16 mouse cellular contexts compared by ENCODE assay signal in the genomic region with DNA sequence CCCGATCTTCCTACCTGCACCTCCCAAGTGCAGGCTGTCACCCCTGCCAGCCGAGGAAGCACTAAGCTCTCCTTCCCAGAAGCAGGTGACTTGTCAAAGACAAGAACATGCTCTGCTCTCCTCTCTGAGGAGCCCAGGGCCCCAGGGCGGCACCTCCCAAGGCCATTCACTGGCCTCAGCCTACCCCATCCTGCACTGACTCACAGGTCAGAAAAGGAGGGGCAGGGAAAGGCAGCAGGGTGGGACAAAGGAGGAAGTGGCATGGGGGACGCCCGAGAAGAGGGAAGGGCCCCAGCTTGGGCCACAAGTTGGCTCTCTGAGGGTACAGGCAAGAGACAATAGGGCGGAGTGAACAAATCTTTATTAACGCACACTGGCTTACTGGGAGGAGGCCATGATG. TPM values are rescaled to one million over a fixed set of nuclear protein-coding genes. Genes with fewer than 3 reads are reported as not detected.
DNase-seq lines count a peak whose midpoint lies in the region; ATAC-seq lines count a peak whose summit lies in the region.
"Had no signal": no experiment of that assay in that cellular context is flagged by ENCODE, and none has a peak within 500 bp of the region (broad histone marks: within the 10 kb centered on the region; RNA-seq: fewer than 3 reads in every experiment).

No protein-coding gene starts in this region.

- no peak for ATAC-seq in heart, embryonic 12.5 days (ENCODE audit: insufficient number of reproducible peaks, low FRiP score)
- ATAC-seq in lung, embryonic 16.5 days (ENCODE audit: low read depth) = peak; percentile 9; the same call in 1 of the 2 replicates
- ATAC-seq in intestine, embryonic 15.5 days = peak; percentile 57
- ATAC-seq in inflammation-experienced regulatory T-cells, adult 6 months = no peak
- ATAC-seq: forebrain, embryonic 14.5 days had no signal

- H3K4me2 ChIP-seq in heart, embryonic 12.5 days = no peak overlapping the region
- no peak overlapping the region for H3K4me2 ChIP-seq in lung, embryonic 16.5 days (ENCODE audit: low read depth, low read length)
- peak overlapping the region; percentile 17; the same call in 1 of the 2 replicates for H3K4me2 ChIP-seq in intestine, embryonic 15.5 days (replicated peaks)
- H3K4me2 ChIP-seq: embryonic facial prominence, embryonic 12.5 days; midbrain, embryonic 11.5 days; neural tube, embryonic 12.5 days had no signal

- DNase-seq in heart, adult 9 months (ENCODE audit: low spot score in 2 of 2) = no peak
- DNase-seq in lung, postnatal 36 days = no peak
- no peak for DNase-seq in ovary, postnatal 10 days (ENCODE audit: low spot score)
- DNase-seq: cerebellum, adult 9-11 months; gastrocnemius, postnatal 36 days; retina, postnatal 1 day; thymus, postnatal 36 days had no signal

- H3K27me3 ChIP-seq in heart, embryonic 12.5 days (replicated peaks) = no peaks in the 10 kb centered on the region
- H3K27me3 ChIP-seq in lung, embryonic 16.5 days (ENCODE audit: control insufficient read depth, insufficient read depth, low read depth, low read length) = no peaks in the 10 kb centered on the region
- no peaks in the 10 kb centered on the region for H3K27me3 ChIP-seq in intestine, embryonic 15.5 days (replicated peaks)
- H3K27me3 ChIP-seq: embryonic facial prominence, embryonic 12.5 days; neural tube, embryonic 12.5 days had no signal

- H3K36me3 ChIP-seq in heart, embryonic 12.5 days = peaks cover 52% of the 10 kb centered on the region
- H3K36me3 ChIP-seq in lung, embryonic 16.5 days (ENCODE audit: control insufficient read depth, insufficient read depth, low read length) = peaks cover 18% of the 10 kb centered on the region
- H3K36me3 ChIP-seq in intestine, embryonic 15.5 days = peaks cover 16% of the 10 kb centered on the region

- no peak overlapping the region for H3K4me3 ChIP-seq in heart, embryonic 12.5 days
- H3K4me3 ChIP-seq in lung, embryonic 16.5 days (ENCODE audit: low read length) = no peak overlapping the region
- no peak overlapping the region for H3K4me3 ChIP-seq in intestine, embryonic 15.5 days (replicated peaks)
- H3K4me3 ChIP-seq: embryonic facial prominence, embryonic 12.5 days; neural tube, embryonic 12.5 days had no signal

- H3K4me1 ChIP-seq in heart, embryonic 12.5 days (replicated peaks) = peaks cover 22% of the 10 kb centered on the region
- H3K4me1 ChIP-seq in lung, embryonic 16.5 days (replicated peaks; ENCODE audit: control insufficient read depth, insufficient read depth, low read length) = peaks cover 16% of the 10 kb centered on the region
- peaks cover 22% of the 10 kb centered on the region for H3K4me1 ChIP-seq in intestine, embryonic 15.5 days (replicated peaks)
- H3K4me1 ChIP-seq: embryonic facial prominence, embryonic 12.5 days; neural tube, embryonic 12.5 days had no signal

- H3K9me3 ChIP-seq in heart, embryonic 12.5 days (replicated peaks) = no peaks in the 10 kb centered on the region
- H3K9me3 ChIP-seq in lung, embryonic 16.5 days (ENCODE audit: control insufficient read depth, low read length) = no peaks in the 10 kb centered on the region
- no peaks in the 10 kb centered on the region for H3K9me3 ChIP-seq in intestine, embryonic 15.5 days
- H3K9me3 ChIP-seq: embryonic facial prominence, embryonic 12.5 days; neural tube, embryonic 12.5 days had no signal

- WGBS in heart, embryonic 12.5 days = 87% methylated on average over 7 of the region's 7 CpGs
- WGBS in lung, embryonic 16.5 days = 86% methylated on average over 7 of the region's 7 CpGs
- WGBS in intestine, embryonic 15.5 days = 67% methylated on average over 7 of the region's 7 CpGs

- H3K27ac ChIP-seq in heart, embryonic 12.5 days (ENCODE audit: poor library complexity, severe bottlenecking) = peak overlapping the region; percentile 80; the same call in 1 of the 2 replicates
- H3K27ac ChIP-seq in lung, embryonic 16.5 days (ENCODE audit: low read length) = peak overlapping the region; percentile 75; the same call in 1 of the 2 replicates
- peak overlapping the region; percentile 85 for H3K27ac ChIP-seq in intestine, embryonic 15.5 days
- H3K27ac ChIP-seq: embryonic facial prominence, embryonic 12.5 days; liver, embryonic 14.5 days; neural tube, embryonic 12.5 days had no signal

- H3K9ac ChIP-seq in heart, embryonic 12.5 days = peak overlapping the region; percentile 4; the same call in 1 of the 2 replicates
- no peak overlapping the region for H3K9ac ChIP-seq in lung, embryonic 16.5 days (ENCODE audit: low read length)
- H3K9ac ChIP-seq in intestine, embryonic 15.5 days = 0 out of 2 replicates have a peak overlapping the region, but pooled peaks have one; percentile 24
- H3K9ac ChIP-seq: embryonic facial prominence, embryonic 12.5 days; liver, embryonic 14.5 days; neural tube, embryonic 12.5 days had no signal

RNA-seq across cellular contexts. Expression of gene Actn4, which starts 8.9 kb away (rescaled TPM):
- 317 and 318 TPM in 2 replicates for polyA plus RNA-seq in heart, embryonic 12.5 days (2016; fragmentation: Nextera tagmentation; extraction: Ambion mirVana)
- polyA plus RNA-seq in lung, embryonic 16.5 days (2015; fragmentation: Nextera tagmentation; extraction: Ambion mirVana) = 313 and 319 TPM in 2 replicates
- 340 and 361 TPM in 2 replicates for polyA plus RNA-seq in intestine, embryonic 15.5 days (2015; fragmentation: Nextera tagmentation; extraction: Ambion mirVana)
- 100 to 1,000 TPM in 1 of 3 experiments, 10 to 100 TPM in 2; 74.2 to 145 (median 93.4) TPM for polyA plus RNA-seq in inflammation-experienced regulatory T-cells, adult 6 months (2017; shearing (Covaris generic))

RNA-seq across cellular contexts. Expression of gene Eif3k, which starts 10.6 kb away (rescaled TPM):
- polyA plus RNA-seq in heart, embryonic 12.5 days (2016; fragmentation: Nextera tagmentation; extraction: Ambion mirVana) = 254 and 255 TPM in 2 replicates
- polyA plus RNA-seq in lung, embryonic 16.5 days (2015; fragmentation: Nextera tagmentation; extraction: Ambion mirVana) = 366 and 367 TPM in 2 replicates
- polyA plus RNA-seq in intestine, embryonic 15.5 days (2015; fragmentation: Nextera tagmentation; extraction: Ambion mirVana) = 359 and 375 TPM in 2 replicates
- 100 to 1,000 TPM; 441 to 670 (median 588) TPM for polyA plus RNA-seq in inflammation-experienced regulatory T-cells, adult 6 months (2017; shearing (Covaris generic))

RNA-seq across cellular contexts. Expression of gene Map4k1, which starts 10.8 kb away (rescaled TPM):
- 5.8 and 6.5 TPM in 2 replicates for polyA plus RNA-seq in heart, embryonic 12.5 days (2016; fragmentation: Nextera tagmentation; extraction: Ambion mirVana)
- 8.9 and 10.7 TPM in 2 replicates for polyA plus RNA-seq in lung, embryonic 16.5 days (2015; fragmentation: Nextera tagmentation; extraction: Ambion mirVana)
- polyA plus RNA-seq in intestine, embryonic 15.5 days (2015; fragmentation: Nextera tagmentation; extraction: Ambion mirVana) = 6.3 and 7.7 TPM in 2 replicates
- 100 to 1,000 TPM in 2 of 3 experiments, 10 to 100 TPM in 1; 98.7 to 130 (median 111) TPM for polyA plus RNA-seq in inflammation-experienced regulatory T-cells, adult 6 months (2017; shearing (Covaris generic))

Comparison
In these comparisons a context has a peak if more than half of its experiments do, and no peak if none do; other contexts are left out.
1. ATAC-seq: peak in lung, embryonic 16.5 days (single experiment) and intestine, embryonic 15.5 days (single experiment); none in heart, embryonic 12.5 days (single experiment) and inflammation-experienced regulatory T-cells, adult 6 months (single experiment).
2. Peak in every context shown above with its lines, with median percentiles within 50 percentile points of each other: H3K27ac ChIP-seq.